Mouse (Mus musculus): Measurements from ENCODE around the gene Bhlhe41.

GRCm38 (mm10) chr6:145855720-145856551 is 9.4 kb downstream of the Bhlhe41 start:
- TF ChIP-seq TCF3 (IDR thresholded peaks at IDR 0.05; ENCODE audit: insufficient read length, low read depth) (no peak), POLR2A (IDR thresholded peaks at IDR 0.05; ENCODE audit: insufficient read length, low read depth) (peak; percentile 27), E2F4 (IDR thresholded peaks at IDR 0.05; ENCODE audit: insufficient read depth) (no peak), MYOG (IDR thresholded peaks at IDR 0.05; ENCODE audit: control insufficient read depth in 1 of 3, insufficient read depth in 1 of 3, insufficient read length in 2 of 3, low read depth in 2 of 3) (peak in 1 of 3 experiments; percentile 37), POLR2AphosphoS2 (IDR thresholded peaks at IDR 0.05; ENCODE audit: insufficient read length, low read depth) (peak; percentile 73), TCF12 (IDR thresholded peaks at IDR 0.05; ENCODE audit: insufficient read depth, poor library complexity, severe bottlenecking) (no peak), USF1 (IDR thresholded peaks at IDR 0.05; ENCODE audit: low read depth) (peak; percentile 49)

All from myocyte (in vitro differentiated cells).